Mouse (Mus musculus) midbrain, embryonic 10.5 days (tissue): ENCODE data around the gene Ubtf. TPM values are rescaled to one million over a fixed set of nuclear protein-coding genes. Genes with fewer than 3 reads are reported as not detected.

Experiments used
- DNase-seq: peaks from one replicate; pipeline ENCODE4 v3.0.0-alpha.2; 2017; ENCODE audit warnings: low spot score
- H3K27ac ChIP-seq: fragments of 300-500 bp; sonication (generic); replicated peaks from 2 replicates; pipeline ENCODE4 v1.5.1; 2016; ENCODE audit warnings: mild to moderate bottlenecking
- H3K27me3 ChIP-seq: fragments of 300-500 bp; sonication (generic); 2 replicates; pipeline ENCODE4 v1.6.1; 2016; ENCODE audit warnings: low read depth, mild to moderate bottlenecking; ENCODE audit not compliant: poor library complexity, severe bottlenecking
- H3K36me3 ChIP-seq: fragments of 300-500 bp; sonication (generic); 2 replicates; pipeline ENCODE4 v1.6.1; 2016; ENCODE audit warnings: mild to moderate bottlenecking, moderate library complexity
- H3K4me1 ChIP-seq: fragments of 300-500 bp; sonication (generic); 2 replicates; pipeline ENCODE4 v1.6.1; 2016
- H3K4me3 ChIP-seq: fragments of 300-500 bp; sonication (generic); 2 replicates; pipeline ENCODE4 v1.5.1; 2016; ENCODE audit warnings: mild to moderate bottlenecking, moderate library complexity
- H3K9me3 ChIP-seq: fragments of 300-500 bp; sonication (generic); replicated peaks from 2 replicates; pipeline ENCODE4 v1.6.1; 2016; ENCODE audit warnings: mild to moderate bottlenecking
- WGBS: fragments of 180-500 bp; shearing (Covaris S2); methylation state at CpG from one replicate; pipeline ENCODE4 v1.1.7; 2016; 5-methylcytosine and 5-hydroxymethylcytosine counted together
- polyA plus RNA-seq: library from polyadenylated mRNA; unstranded; fragments of >200 nt; fragmentation: Nextera tagmentation; extraction: Ambion mirVana; gene quantifications from 2 replicates; pipeline ENCODE4 v1.2.1, GENCODE M21; 2016

Gene Ubtf
- polyA plus RNA-seq, 1 experiment from 2014 or later = 89.6 TPM

DNA sequence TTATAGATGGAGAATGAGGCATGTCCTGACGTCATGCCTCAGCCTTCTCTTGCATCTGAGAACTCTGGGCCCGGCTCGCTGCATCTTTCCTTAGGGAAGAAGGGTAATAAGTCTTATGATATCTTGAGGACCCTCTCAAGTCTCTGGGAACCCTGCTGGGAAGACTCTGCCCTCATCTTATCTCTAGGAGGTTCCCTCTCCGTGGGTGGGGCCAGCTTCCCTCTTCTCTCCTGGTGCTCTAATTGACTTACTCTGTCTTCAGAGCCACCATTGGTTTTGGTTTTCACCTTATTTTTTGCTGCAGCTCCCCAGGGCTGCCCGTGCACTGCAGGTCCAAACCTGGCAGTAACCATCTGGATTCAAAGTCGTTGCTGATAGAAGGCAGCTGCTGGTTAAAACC lies 61.4 kb downstream of the Ubtf start:
- Histone ChIP-seq H3K36me3 (peaks cover 92% of the 10 kb centered on the region), H3K4me1 (peaks cover 17% of the 10 kb centered on the region), H3K27me3 (no peaks in the 10 kb centered on the region), H3K27ac (no peak overlapping the region), H3K4me3 (no peak overlapping the region), H3K9me3 (no peaks in the 10 kb centered on the region)
- DNase-seq = no peak
- 82% methylated on average over 6 of the region's 6 CpGs for WGBS

DNA sequence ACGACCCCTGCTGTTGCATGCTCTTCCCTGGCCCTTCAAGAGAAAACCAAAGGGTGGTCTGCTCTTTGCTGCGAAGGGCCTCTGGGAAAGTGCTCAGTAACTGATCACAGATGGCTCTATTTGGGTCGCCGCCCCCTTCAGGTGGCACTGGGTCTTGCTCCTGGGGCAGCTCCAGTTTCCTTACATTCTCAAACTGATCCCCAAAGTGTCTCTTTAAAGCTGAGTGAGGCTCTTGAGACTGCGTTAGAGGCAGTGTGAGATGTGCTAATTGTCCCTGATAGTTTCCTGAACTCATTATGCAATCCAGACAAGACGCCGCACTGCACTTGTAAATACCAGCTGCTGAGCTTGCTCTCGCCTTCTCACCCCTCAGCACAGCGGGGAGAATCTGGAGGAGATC lies 62.0 kb downstream of the Ubtf start:
- peaks cover 17% of the 10 kb centered on the region for H3K4me1 ChIP-seq
- peak; percentile 50 for DNase-seq
- H3K36me3 ChIP-seq = peaks cover 93% of the 10 kb centered on the region
- H3K9me3 ChIP-seq = no peaks in the 10 kb centered on the region
- H3K27me3 ChIP-seq = no peaks in the 10 kb centered on the region
- peak overlapping the region; percentile 14; the same call in 1 of the 2 replicates for H3K4me3 ChIP-seq
- WGBS = 35% methylated on average over 9 of the region's 9 CpGs
- H3K27ac ChIP-seq = peak overlapping the region; percentile 34

Other genes starting within 250 kb of the Ubtf start
- gene Mpp2, start 231.2 kb downstream of the Ubtf start, polyA plus RNA-seq = 15.5 and 18.7 TPM in 2 replicates
- not detected in 2 replicates for gene Ppy, start 218.4 kb downstream of the Ubtf start, polyA plus RNA-seq
- gene Pyy, start 211.9 kb downstream of the Ubtf start, polyA plus RNA-seq = not detected in 2 replicates
- 0.10 TPM in 1 of 2 replicates, not detected in the other for gene Nags, start 174.2 kb downstream of the Ubtf start, polyA plus RNA-seq
- gene Tmem101, start 163.3 kb downstream of the Ubtf start, polyA plus RNA-seq = 40.4 and 42.3 TPM in 2 replicates
- gene Lsm12, start 134.4 kb downstream of the Ubtf start, polyA plus RNA-seq = 141 and 144 TPM in 2 replicates
- 39.1 and 41.5 TPM in 2 replicates for gene G6pc3, start 130.1 kb downstream of the Ubtf start, polyA plus RNA-seq
- 57.3 and 68.9 TPM in 2 replicates for gene Hdac5, start 89.6 kb downstream of the Ubtf start, polyA plus RNA-seq
- 25.8 and 27.3 TPM in 2 replicates for gene BC030867, start 70.9 kb downstream of the Ubtf start, polyA plus RNA-seq
- 0.05 TPM in 1 of 2 replicates, not detected in the other for gene Asb16, start 51.0 kb downstream of the Ubtf start, polyA plus RNA-seq
- 51.3 and 60.5 TPM in 2 replicates for gene Tmub2, start 34.8 kb downstream of the Ubtf start, polyA plus RNA-seq
- 13.9 and 16.5 TPM in 2 replicates for gene Atxn7l3, start 23.1 kb downstream of the Ubtf start, polyA plus RNA-seq
- gene Slc4a1, start 46.5 kb upstream of the Ubtf start, polyA plus RNA-seq = 33.8 and 33.9 TPM in 2 replicates
- 21.5 and 40.7 TPM in 2 replicates for gene Rundc3a, start 73.7 kb upstream of the Ubtf start, polyA plus RNA-seq
- 234 and 249 TPM in 2 replicates for gene Slc25a39, start 88.2 kb upstream of the Ubtf start, polyA plus RNA-seq
- 63.5 and 77.1 TPM in 2 replicates for gene Grn, start 110.6 kb upstream of the Ubtf start, polyA plus RNA-seq
- 3.0 and 4.0 TPM in 2 replicates for gene Fam171a2, start 127.9 kb upstream of the Ubtf start, polyA plus RNA-seq
- gene Itga2b, start 150.4 kb upstream of the Ubtf start, polyA plus RNA-seq = 5.8 and 6.9 TPM in 2 replicates
- 65.5 and 73.8 TPM in 2 replicates for gene Gpatch8, start 236.7 kb upstream of the Ubtf start, polyA plus RNA-seq